Mouse (Mus musculus): ENCODE data around the gene Trappc3. TPM values are rescaled to one million over a fixed set of nuclear protein-coding genes. Genes with fewer than 3 reads are reported as not detected.
"Not testable (repeated sequence)": the region's sequence is repeated elsewhere in the genome, so short reads cannot be mapped to it uniquely, and the experiment has no call there.

The Trappc3 gene
- 10 to 100 TPM; 77.4 to 79.4 TPM for total RNA-seq (2021)

GRCm38 (mm10) chr4:126262119-126262807 lies at the start of gene Trappc3:
Gene Trappc3 (plus strand): TSS chr4:126262325.
- peak; percentile 100 for DNase-seq (ENCODE audit: low spot score in 2 of 2)
- intact Hi-C loops (cut with DNase I): loop anchor here (1.0 to 2.0 kb wide), 2 partner anchors 35 to 81 kb away; no protein-coding TSS in a partner anchor

- intact Hi-C loops (cut with DNase I): no loop called here
- DNase-seq (ENCODE audit: low spot score in 2 of 2): no peak
Observed at GRCm38 (mm10) chr4:126217771-126218170, 44.4 kb upstream of the Trappc3 start.

GRCm38 (mm10) chr4:126219540-126219939 lies 42.6 kb upstream of the Trappc3 start:
- DNase-seq (ENCODE audit: low spot score in 2 of 2); intact Hi-C loops (cut with DNase I): not testable (repeated sequence)

- intact Hi-C loops (cut with DNase I): no loop called here
- DNase-seq (ENCODE audit: low spot score in 2 of 2): no peak
Observed at GRCm38 (mm10) chr4:126220045-126220444, 42.1 kb upstream of the Trappc3 start.

- intact Hi-C loops (cut with DNase I): no loop called here
- no peak for DNase-seq (ENCODE audit: low spot score in 2 of 2)
Observed at GRCm38 (mm10) chr4:126222631-126223030, 39.5 kb upstream of the Trappc3 start.

- intact Hi-C loops (cut with DNase I): loop anchor here (1.0 kb wide), 2 partner anchors 36 to 83 kb away; partner anchors contain the start of gene Trappc3
- DNase-seq (ENCODE audit: low spot score in 2 of 2): no peak
Observed at GRCm38 (mm10) chr4:126226640-126227039, 35.5 kb upstream of the Trappc3 start.

- intact Hi-C loops (cut with DNase I): loop anchor here (1.0 kb wide), 2 partner anchors 35 to 82 kb away; partner anchors contain the start of gene Trappc3
- DNase-seq (ENCODE audit: low spot score in 2 of 2): peak; percentile 84 to 87
Observed at GRCm38 (mm10) chr4:126227077-126227761, 34.9 kb upstream of the Trappc3 start.

- no peak for DNase-seq (ENCODE audit: low spot score in 2 of 2)
- intact Hi-C loops (cut with DNase I): no loop called here
Observed at GRCm38 (mm10) chr4:126228144-126228543, 34.0 kb upstream of the Trappc3 start.

- no peak for DNase-seq (ENCODE audit: low spot score in 2 of 2)
- intact Hi-C loops (cut with DNase I): no loop called here
Observed at GRCm38 (mm10) chr4:126229900-126230299, 32.2 kb upstream of the Trappc3 start.

- intact Hi-C loops (cut with DNase I): no loop called here
- no peak for DNase-seq (ENCODE audit: low spot score in 2 of 2)
Observed at GRCm38 (mm10) chr4:126233676-126234308, 28.3 kb upstream of the Trappc3 start.

- intact Hi-C loops (cut with DNase I): no loop called here
- no peak for DNase-seq (ENCODE audit: low spot score in 2 of 2)
Observed at GRCm38 (mm10) chr4:126234496-126235175, 27.5 kb upstream of the Trappc3 start.

GRCm38 (mm10) chr4:126235191-126235590 lies 26.9 kb upstream of the Trappc3 start:
- no peak for DNase-seq (ENCODE audit: low spot score in 2 of 2)
- intact Hi-C loops (cut with DNase I): no loop called here

- intact Hi-C loops (cut with DNase I): no loop called here
- DNase-seq (ENCODE audit: low spot score in 2 of 2): peak in 1 of 2 experiments; percentile 8
Observed at GRCm38 (mm10) chr4:126236467-126237280, 25.5 kb upstream of the Trappc3 start.

GRCm38 (mm10) chr4:126237721-126238242 lies 24.3 kb upstream of the Trappc3 start:
- DNase-seq (ENCODE audit: low spot score in 2 of 2): peak; percentile 63 to 79
- intact Hi-C loops (cut with DNase I): no loop called here

- intact Hi-C loops (cut with DNase I): no loop called here
- peak in 1 of 2 experiments; percentile 10 for DNase-seq (ENCODE audit: low spot score in 2 of 2)
Observed at GRCm38 (mm10) chr4:126239862-126240475, 22.2 kb upstream of the Trappc3 start.

- intact Hi-C loops (cut with DNase I): no loop called here
- no peak for DNase-seq (ENCODE audit: low spot score in 2 of 2)
Observed at GRCm38 (mm10) chr4:126241956-126242355, 20.2 kb upstream of the Trappc3 start.

- intact Hi-C loops (cut with DNase I): no loop called here
- DNase-seq (ENCODE audit: low spot score in 2 of 2): no peak
Observed at GRCm38 (mm10) chr4:126242510-126242909, 19.6 kb upstream of the Trappc3 start.

GRCm38 (mm10) chr4:126246202-126246889 lies 15.8 kb upstream of the Trappc3 start:
- peak; percentile 49 to 93 for DNase-seq (ENCODE audit: low spot score in 2 of 2)
- intact Hi-C loops (cut with DNase I): no loop called here
